Mouse (Mus musculus): ENCODE data around the gene Mvk. TPM values are rescaled to one million over a fixed set of nuclear protein-coding genes. Genes with fewer than 3 reads are reported as not detected.

Mvk gene
- polyA plus RNA-seq, 1 experiment from 2014 or later = 49.4 TPM

- ATAC-seq (replicated peaks) = no peak
- H3K27me3 ChIP-seq = no peaks in the 10 kb centered on the region
- H3K4me2 ChIP-seq (replicated peaks) = no peak overlapping the region
- no peak overlapping the region for H3K9ac ChIP-seq (replicated peaks)
- H3K9me3 ChIP-seq = no peaks in the 10 kb centered on the region
- no peak overlapping the region for H3K4me3 ChIP-seq
- H3K27ac ChIP-seq (replicated peaks) = no peak overlapping the region
- no peaks in the 10 kb centered on the region for H3K36me3 ChIP-seq
- WGBS = 92% methylated on average over 14 of the region's 14 CpGs
- H3K4me1 ChIP-seq = peaks cover 9% of the 10 kb centered on the region
Observed at GRCm38 (mm10) chr5:114485685-114486084, 41.6 kb downstream of the Mvk start.

GRCm38 (mm10) chr5:114489570-114489969 is 45.5 kb downstream of the Mvk start:
- H3K9ac ChIP-seq (replicated peaks) = no peak overlapping the region
- 87% methylated on average over 6 of the region's 6 CpGs for WGBS
- no peaks in the 10 kb centered on the region for H3K27me3 ChIP-seq
- no peaks in the 10 kb centered on the region for H3K9me3 ChIP-seq
- no peak overlapping the region for H3K4me2 ChIP-seq (replicated peaks)
- no peaks in the 10 kb centered on the region for H3K36me3 ChIP-seq
- H3K27ac ChIP-seq (replicated peaks) = no peak overlapping the region
- ATAC-seq (replicated peaks) = no peak
- H3K4me1 ChIP-seq = no peaks in the 10 kb centered on the region
- H3K4me3 ChIP-seq = no peak overlapping the region

GRCm38 (mm10) chr5:114490241-114490640 is 46.2 kb downstream of the Mvk start:
- ATAC-seq (replicated peaks) = no peak
- Histone ChIP-seq H3K9ac (replicated peaks) (no peak overlapping the region), H3K36me3 (no peaks in the 10 kb centered on the region), H3K27me3 (no peaks in the 10 kb centered on the region), H3K4me2 (replicated peaks) (no peak overlapping the region), H3K27ac (replicated peaks) (no peak overlapping the region), H3K9me3 (no peaks in the 10 kb centered on the region), H3K4me3 (no peak overlapping the region), H3K4me1 (no peaks in the 10 kb centered on the region)
- WGBS = 95% methylated on average over 8 of the region's 8 CpGs

GRCm38 (mm10) chr5:114494761-114495160 is 50.7 kb downstream of the Mvk start:
- ATAC-seq (replicated peaks) = no peak
- H3K27ac ChIP-seq (replicated peaks) = no peak overlapping the region
- H3K4me2 ChIP-seq (replicated peaks) = no peak overlapping the region
- H3K9ac ChIP-seq (replicated peaks) = no peak overlapping the region
- whole genome bisulfite sequencing = 48% methylated on average over 1 of the region's 1 CpGs
- H3K36me3 ChIP-seq = no peaks in the 10 kb centered on the region
- no peaks in the 10 kb centered on the region for H3K27me3 ChIP-seq
- H3K9me3 ChIP-seq = no peaks in the 10 kb centered on the region
- no peaks in the 10 kb centered on the region for H3K4me1 ChIP-seq
- H3K4me3 ChIP-seq = no peak overlapping the region

- Histone ChIP-seq H3K4me2 (replicated peaks) (no peak overlapping the region), H3K27me3 (no peaks in the 10 kb centered on the region), H3K9me3 (no peaks in the 10 kb centered on the region), H3K4me3 (no peak overlapping the region), H3K4me1 (no peaks in the 10 kb centered on the region), H3K27ac (replicated peaks) (no peak overlapping the region), H3K9ac (replicated peaks) (no peak overlapping the region), H3K36me3 (no peaks in the 10 kb centered on the region)
- WGBS = 66% methylated on average over 9 of the region's 9 CpGs
- no peak for ATAC-seq (replicated peaks)
Observed at GRCm38 (mm10) chr5:114501252-114501651, 57.2 kb downstream of the Mvk start.

- no peaks in the 10 kb centered on the region for H3K27me3 ChIP-seq
- no peaks in the 10 kb centered on the region for H3K4me1 ChIP-seq
- no peak overlapping the region for H3K4me3 ChIP-seq
- WGBS = 78% methylated on average over 6 of the region's 6 CpGs
- H3K9ac ChIP-seq (replicated peaks) = no peak overlapping the region
- H3K9me3 ChIP-seq = no peaks in the 10 kb centered on the region
- no peaks in the 10 kb centered on the region for H3K36me3 ChIP-seq
- H3K4me2 ChIP-seq (replicated peaks) = no peak overlapping the region
- no peak for ATAC-seq (replicated peaks)
- H3K27ac ChIP-seq (replicated peaks) = no peak overlapping the region
Observed at GRCm38 (mm10) chr5:114504826-114505225, 60.8 kb downstream of the Mvk start.

GRCm38 (mm10) chr5:114505260-114506085 is 61.4 kb downstream of the Mvk start:
- Histone ChIP-seq H3K4me3 (no peak overlapping the region), H3K36me3 (no peaks in the 10 kb centered on the region), H3K27ac (replicated peaks) (no peak overlapping the region), H3K4me2 (replicated peaks) (no peak overlapping the region), H3K9me3 (no peaks in the 10 kb centered on the region), H3K9ac (replicated peaks) (no peak overlapping the region), H3K27me3 (no peaks in the 10 kb centered on the region), H3K4me1 (no peaks in the 10 kb centered on the region)
- 83% methylated on average over 14 of the region's 14 CpGs for WGBS
- no peak for ATAC-seq (replicated peaks)

GRCm38 (mm10) chr5:114507394-114507793 is 63.3 kb downstream of the Mvk start:
- ATAC-seq (replicated peaks) = no peak
- H3K9ac ChIP-seq (replicated peaks) = no peak overlapping the region
- H3K27ac ChIP-seq (replicated peaks) = no peak overlapping the region
- H3K27me3 ChIP-seq = no peaks in the 10 kb centered on the region
- H3K9me3 ChIP-seq = no peaks in the 10 kb centered on the region
- H3K36me3 ChIP-seq = no peaks in the 10 kb centered on the region
- no peak overlapping the region for H3K4me2 ChIP-seq (replicated peaks)
- no peaks in the 10 kb centered on the region for H3K4me1 ChIP-seq
- WGBS = 67% methylated on average over 12 of the region's 12 CpGs
- H3K4me3 ChIP-seq = no peak overlapping the region

GRCm38 (mm10) chr5:114507964-114508363 is 63.9 kb downstream of the Mvk start:
- 74% methylated on average over 4 of the region's 4 CpGs for WGBS
- no peak for ATAC-seq (replicated peaks)
- 0 out of 2 replicates have a peak, but pooled peaks cover 3% of the 10 kb centered on the region for H3K4me1 ChIP-seq
- H3K4me3 ChIP-seq = no peak overlapping the region
- H3K36me3 ChIP-seq = no peaks in the 10 kb centered on the region
- H3K27ac ChIP-seq (replicated peaks) = no peak overlapping the region
- peaks cover 3% of the 10 kb centered on the region; the same call in 1 of the 2 replicates for H3K27me3 ChIP-seq
- no peaks in the 10 kb centered on the region for H3K9me3 ChIP-seq
- no peak overlapping the region for H3K9ac ChIP-seq (replicated peaks)
- H3K4me2 ChIP-seq (replicated peaks) = no peak overlapping the region

GRCm38 (mm10) chr5:114509461-114509860 is 65.4 kb downstream of the Mvk start:
- no peak for ATAC-seq (replicated peaks)

More at GRCm38 (mm10) chr5:114509461-114509860, 65.4 kb downstream of the Mvk start:
- H3K27me3 ChIP-seq = peaks cover 18% of the 10 kb centered on the region; the same call in 1 of the 2 replicates
- no peaks in the 10 kb centered on the region for H3K36me3 ChIP-seq
- H3K4me1 ChIP-seq = peaks cover 16% of the 10 kb centered on the region
- no peak overlapping the region for H3K4me2 ChIP-seq (replicated peaks)
- H3K27ac ChIP-seq (replicated peaks) = no peak overlapping the region
- no peak overlapping the region for H3K4me3 ChIP-seq
- 74% methylated on average over 7 of the region's 7 CpGs for WGBS
- H3K9me3 ChIP-seq = no peaks in the 10 kb centered on the region
- no peak overlapping the region for H3K9ac ChIP-seq (replicated peaks)

All from forebrain, embryonic 15.5 days (tissue).